Mouse (Mus musculus) embryonic facial prominence, embryonic 14.5 days (tissue): ENCODE data around the gene Wfdc1. TPM values are rescaled to one million over a fixed set of nuclear protein-coding genes. Genes with fewer than 3 reads are reported as not detected.

ENCODE experiments used
- ATAC-seq: fragments of 200-750 bp; cut with Nextera tagmentation; 2 replicates; pipeline ENCODE4 v1.8.0; 2017; ENCODE audit warnings: low read depth, moderate number of reproducible peaks, moderate TSS enrichment
- DNase-seq: peaks from one replicate; pipeline ENCODE4 v3.0.0-alpha.2; 2015; ENCODE audit warnings: low spot score
- H3K27ac ChIP-seq: fragments of 300-500 bp; sonication (generic); replicated peaks from 2 replicates; pipeline ENCODE4 v1.5.1; 2014; ENCODE audit warnings: low read depth, mild to moderate bottlenecking, low read length, moderate library complexity
- H3K27me3 ChIP-seq: fragments of 300-500 bp; sonication (generic); replicated peaks from 2 replicates; pipeline ENCODE4 v1.6.1; 2014; ENCODE audit warnings: low read length; ENCODE audit not compliant: control insufficient read depth, insufficient read depth
- H3K36me3 ChIP-seq: fragments of 300-500 bp; sonication (generic); 2 replicates; pipeline ENCODE4 v1.6.1; 2014; ENCODE audit warnings: low read length, mixed read lengths; ENCODE audit not compliant: control insufficient read depth, insufficient read depth
- H3K4me1 ChIP-seq: fragments of 300-500 bp; sonication (generic); 2 replicates; pipeline ENCODE4 v1.6.1; 2014; ENCODE audit warnings: antibody characterized with exemption, low read length; ENCODE audit not compliant: control insufficient read depth, insufficient read depth
- H3K4me2 ChIP-seq: fragments of 300-500 bp; sonication (generic); 2 replicates; pipeline ENCODE4 v1.6.1; 2014; ENCODE audit warnings: low read depth, mild to moderate bottlenecking, low read length, moderate library complexity, mixed read lengths
- H3K4me3 ChIP-seq: fragments of 300-500 bp; sonication (generic); 2 replicates; pipeline ENCODE4 v1.5.1; 2014; ENCODE audit warnings: low read depth, mild to moderate bottlenecking, low read length
- H3K9ac ChIP-seq: fragments of 300-500 bp; sonication (generic); 2 replicates; pipeline ENCODE4 v1.6.1; 2014; ENCODE audit warnings: low read depth, mild to moderate bottlenecking, low read length, moderate library complexity, mixed read lengths
- H3K9me3 ChIP-seq: fragments of 300-500 bp; sonication (generic); 2 replicates; pipeline ENCODE4 v1.6.1; 2016; ENCODE audit warnings: low read length; ENCODE audit not compliant: control insufficient read depth
- WGBS: fragments of 180-500 bp; shearing (Covaris S2); extraction: QIAGEN DNeasy Blood & Tissue Kit; methylation state at CpG from one replicate; pipeline ENCODE4 v1.1.7; 2014; 5-methylcytosine and 5-hydroxymethylcytosine counted together
- polyA plus RNA-seq: library from polyadenylated mRNA; unstranded; fragments of >200 nt; fragmentation: Nextera tagmentation; extraction: Ambion mirVana; gene quantifications from 2 replicates; pipeline ENCODE4 v1.2.1, GENCODE M21; 2014

The Wfdc1 gene
- polyA plus RNA-seq, 1 experiment from 2014 or later: 3.5 TPM

- H3K4me2 ChIP-seq: no peak overlapping the region
- no peaks in the 10 kb centered on the region for H3K36me3 ChIP-seq
- ATAC-seq: 0 out of 2 replicates have a peak, but pooled peaks have one; percentile 45
- H3K27ac ChIP-seq: no peak overlapping the region
- H3K27me3 ChIP-seq: no peaks in the 10 kb centered on the region
- H3K4me3 ChIP-seq: no peak overlapping the region
- no peaks in the 10 kb centered on the region for H3K4me1 ChIP-seq
- no peak overlapping the region for H3K9ac ChIP-seq
- H3K9me3 ChIP-seq: no peaks in the 10 kb centered on the region
- WGBS: 22% methylated on average over 8 of the region's 8 CpGs
- DNase-seq: peak; percentile 88
Measured at GRCm38 (mm10) chr8:119676389-119676788, 10.2 kb downstream of the Wfdc1 start.

GRCm38 (mm10) chr8:119678138-119678843 lies 12.1 kb downstream of the Wfdc1 start:
- ATAC-seq (peak; percentile 64), DNase-seq (peak; percentile 67)
- no peaks in the 10 kb centered on the region for H3K27me3 ChIP-seq
- no peaks in the 10 kb centered on the region for H3K9me3 ChIP-seq
- peak overlapping the region; percentile 35 for H3K4me2 ChIP-seq
- H3K27ac ChIP-seq: no peak overlapping the region
- no peak overlapping the region for H3K9ac ChIP-seq
- H3K4me3 ChIP-seq: peak overlapping the region; percentile 18; the same call in 1 of the 2 replicates
- no peaks in the 10 kb centered on the region for H3K36me3 ChIP-seq
- H3K4me1 ChIP-seq: no peaks in the 10 kb centered on the region
- WGBS: 10% methylated on average over 18 of the region's 18 CpGs

- Histone ChIP-seq H3K4me2 (no peak overlapping the region), H3K4me1 (no peaks in the 10 kb centered on the region), H3K9me3 (no peaks in the 10 kb centered on the region), H3K36me3 (no peaks in the 10 kb centered on the region), H3K27ac (no peak overlapping the region), H3K9ac (no peak overlapping the region), H3K4me3 (no peak overlapping the region), H3K27me3 (no peaks in the 10 kb centered on the region)
- DNase-seq (no peak), ATAC-seq (no peak)
- WGBS: 73% methylated on average over 13 of the region's 14 CpGs
Measured at GRCm38 (mm10) chr8:119679184-119679583, 13.0 kb downstream of the Wfdc1 start.

GRCm38 (mm10) chr8:119690602-119691001 lies 24.4 kb downstream of the Wfdc1 start:
- Histone ChIP-seq H3K4me1 (no peaks in the 10 kb centered on the region), H3K4me3 (no peak overlapping the region), H3K27ac (no peak overlapping the region), H3K27me3 (no peaks in the 10 kb centered on the region; the same call in 1 of the 2 replicates), H3K4me2 (no peak overlapping the region), H3K9me3 (no peaks in the 10 kb centered on the region), H3K9ac (no peak overlapping the region), H3K36me3 (no peaks in the 10 kb centered on the region)
- no peak for ATAC-seq
- 51% methylated on average over 6 of the region's 6 CpGs for WGBS
- no peak for DNase-seq

- Histone ChIP-seq H3K9ac (no peak overlapping the region), H3K27ac (no peak overlapping the region), H3K36me3 (no peaks in the 10 kb centered on the region), H3K9me3 (no peaks in the 10 kb centered on the region), H3K27me3 (no peaks in the 10 kb centered on the region), H3K4me1 (no peaks in the 10 kb centered on the region), H3K4me3 (no peak overlapping the region), H3K4me2 (no peak overlapping the region)
- DNase-seq: no peak
- 79% methylated on average over 4 of the region's 4 CpGs for WGBS
- ATAC-seq: no peak
Measured at GRCm38 (mm10) chr8:119691989-119692388, 25.8 kb downstream of the Wfdc1 start.

GRCm38 (mm10) chr8:119694696-119695095 lies 28.5 kb downstream of the Wfdc1 start:
- ATAC-seq: no peak

GRCm38 (mm10) chr8:119697163-119697562 lies 31.0 kb downstream of the Wfdc1 start:
- Histone ChIP-seq H3K4me3 (no peak overlapping the region), H3K4me1 (no peaks in the 10 kb centered on the region; the same call in 1 of the 2 replicates), H3K9me3 (no peaks in the 10 kb centered on the region), H3K27ac (no peak overlapping the region), H3K36me3 (no peaks in the 10 kb centered on the region), H3K4me2 (no peak overlapping the region), H3K9ac (no peak overlapping the region), H3K27me3 (peaks cover 34% of the 10 kb centered on the region)
- DNase-seq (no peak), ATAC-seq (no peak)
- WGBS: 82% methylated on average over 2 of the region's 2 CpGs

More at GRCm38 (mm10) chr8:119694696-119695095, 28.5 kb downstream of the Wfdc1 start:
- Histone ChIP-seq H3K9ac (no peak overlapping the region), H3K4me1 (no peaks in the 10 kb centered on the region; the same call in 1 of the 2 replicates), H3K27me3 (peaks cover 14% of the 10 kb centered on the region), H3K4me2 (no peak overlapping the region), H3K4me3 (no peak overlapping the region), H3K36me3 (no peaks in the 10 kb centered on the region), H3K9me3 (no peaks in the 10 kb centered on the region), H3K27ac (no peak overlapping the region)
- no peak for DNase-seq
- 63% methylated on average over 7 of the region's 7 CpGs for WGBS

- DNase-seq: no peak
- peak overlapping the region; percentile 48 for H3K4me2 ChIP-seq
- no peak for ATAC-seq
- no peak overlapping the region for H3K9ac ChIP-seq
- no peaks in the 10 kb centered on the region; the same call in 1 of the 2 replicates for H3K4me1 ChIP-seq
- no peak overlapping the region for H3K27ac ChIP-seq
- no peaks in the 10 kb centered on the region for H3K9me3 ChIP-seq
- no peaks in the 10 kb centered on the region for H3K36me3 ChIP-seq
- WGBS: under 1% methylated on average over 11 of the region's 12 CpGs
- peaks cover 34% of the 10 kb centered on the region for H3K27me3 ChIP-seq
- H3K4me3 ChIP-seq: 0 out of 2 replicates have a peak overlapping the region, but pooled peaks have one; percentile 26
Measured at GRCm38 (mm10) chr8:119698960-119699359, 32.8 kb downstream of the Wfdc1 start.
